Mouse (Mus musculus) bone marrow macrophage, adult 2 months (primary cell): ENCODE data around the gene Mrpl23.

Experiments
- CTCF ChIP-seq: IDR thresholded peaks from 2 replicates; pipeline ENCODE4 v1.5.1; 2012; ENCODE audit warnings: low read depth, mild to moderate bottlenecking, low read length, moderate library complexity
- POLR2A ChIP-seq: IDR thresholded peaks from 2 replicates; pipeline ENCODE4 v1.6.1; 2012; ENCODE audit warnings: mild to moderate bottlenecking, low read depth, low read length, borderline replicate concordance

DNA sequence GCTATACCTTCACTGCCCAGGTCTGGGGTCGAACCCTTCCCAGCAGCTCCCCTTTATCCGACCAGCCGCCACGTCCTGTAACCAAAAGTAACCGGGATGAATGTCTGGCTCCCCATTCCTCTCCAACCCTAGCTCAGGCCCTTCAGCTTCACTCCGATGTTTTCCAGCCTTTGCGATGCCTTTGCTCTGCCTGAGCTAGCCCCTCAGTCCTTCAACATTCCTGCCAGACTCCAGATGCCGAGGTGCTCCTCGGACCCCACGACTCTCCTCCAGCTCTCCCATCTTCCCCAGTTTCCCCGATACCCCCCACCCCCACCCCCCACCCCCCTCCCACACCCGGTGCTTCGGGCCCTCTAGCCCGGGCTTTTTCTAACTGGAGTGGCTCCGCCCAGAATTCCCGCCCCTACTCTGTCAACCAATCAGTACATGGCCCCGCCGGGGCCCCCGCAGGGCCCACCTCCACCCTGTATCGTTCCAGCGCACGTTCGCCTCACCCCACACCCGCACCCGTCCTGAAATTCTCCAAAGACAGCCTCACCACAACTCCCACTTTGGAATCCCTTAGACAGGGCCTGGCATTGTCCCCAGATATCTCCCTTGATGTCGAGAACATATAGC lies 45.4 kb downstream of the Mrpl23 start:
- TF ChIP-seq CTCF = no peak
- no peak for TF ChIP-seq POLR2A
